Mouse (Mus musculus) kidney, adult 2 months (tissue): ENCODE data around the gene Rnf225. TPM values are rescaled to one million over a fixed set of nuclear protein-coding genes. Genes with fewer than 3 reads are reported as not detected.

ENCODE experiments used
- DNase-seq: peaks from one replicate; pipeline ENCODE4 v3.0.0; 2021
- H3K27ac ChIP-seq: fragments of 200-500 bp; 2 replicates; pipeline ENCODE4 v1.5.1; 2012; ENCODE audit warnings: low read depth, low read length, control low read depth, inconsistent platforms; ENCODE audit not compliant: insufficient read depth
- H3K27me3 ChIP-seq: fragments of 200-500 bp; replicated peaks from 2 replicates; pipeline ENCODE4 v1.6.1; 2012; ENCODE audit warnings: mild to moderate bottlenecking, moderate library complexity, low read length, inconsistent platforms; ENCODE audit not compliant: control insufficient read depth, insufficient read depth
- H3K36me3 ChIP-seq: fragments of 200-500 bp; 2 replicates; pipeline ENCODE4 v1.6.1; 2012; ENCODE audit warnings: mild to moderate bottlenecking, moderate library complexity, low read length, inconsistent platforms; ENCODE audit not compliant: control insufficient read depth, insufficient read depth
- H3K4me1 ChIP-seq: fragments of 200-500 bp; 2 replicates; pipeline ENCODE4 v1.6.1; 2011; ENCODE audit warnings: low read length; ENCODE audit not compliant: control insufficient read depth, insufficient read depth
- H3K4me3 ChIP-seq: fragments of 200-500 bp; 2 replicates; pipeline ENCODE4 v1.5.1; 2011; ENCODE audit warnings: mild to moderate bottlenecking, low read depth, low read length, control low read depth; ENCODE audit not compliant: insufficient read depth
- CTCF ChIP-seq: fragments of 200-500 bp; conservative IDR thresholded peaks from 2 replicates; pipeline ENCODE4 v1.5.1; 2011; ENCODE audit warnings: low read depth, mild to moderate bottlenecking, control low read depth, low read length, moderate library complexity, mixed read lengths; ENCODE audit not compliant: insufficient read depth, insufficient read length
- POLR2A ChIP-seq: fragments of 200-500 bp; IDR thresholded peaks from one replicate; pipeline ENCODE4 v1.6.1; 2011; ENCODE audit warnings: low read depth, low read length, control low read depth
- WGBS: fragments of 180-500 bp; shearing (Covaris S2); methylation state at CpG from one replicate; pipeline ENCODE4 v1.1.7; 2018; 5-methylcytosine and 5-hydroxymethylcytosine counted together
- polyA plus RNA-seq: library from polyadenylated mRNA; depleted of rRNA; stranded (reverse); fragments of >200 nt; gene quantifications from 2 replicates; pipeline ENCODE4 v1.2.3, GENCODE M21; 2012; rRNA removed

Rnf225 gene
- polyA plus RNA-seq, 1 experiment, result 0.11 TPM

DNA sequence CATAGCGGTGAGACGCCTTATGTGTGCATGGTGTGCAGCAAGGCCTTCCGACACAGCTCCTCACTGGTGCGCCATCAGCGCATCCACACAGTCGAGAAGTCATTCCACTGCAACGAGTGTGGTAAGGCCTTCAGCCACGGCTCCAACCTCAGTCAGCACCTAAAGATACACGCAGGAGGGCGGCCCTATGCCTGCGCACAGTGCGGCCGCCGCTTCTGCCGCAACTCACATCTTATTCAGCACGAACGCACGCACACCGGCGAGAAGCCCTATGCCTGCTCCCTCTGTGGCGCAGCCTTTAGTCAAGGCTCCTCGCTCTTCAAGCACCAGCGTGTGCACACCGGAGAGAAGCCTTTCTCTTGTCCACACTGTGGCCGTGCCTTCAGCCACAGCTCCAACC is 43.7 kb downstream of the Rnf225 start:
- TF ChIP-seq CTCF (no peak), POLR2A (no peak)
- no peak overlapping the region for H3K4me3 ChIP-seq
- H3K27ac ChIP-seq, result no peak overlapping the region
- H3K27me3 ChIP-seq, result no peaks in the 10 kb centered on the region
- WGBS, result 95% methylated on average over 25 of the region's 25 CpGs
- H3K36me3 ChIP-seq, result peaks cover 1% of the 10 kb centered on the region; the same call in 1 of the 2 replicates
- no peaks in the 10 kb centered on the region for H3K4me1 ChIP-seq
- DNase-seq, result no peak

DNA sequence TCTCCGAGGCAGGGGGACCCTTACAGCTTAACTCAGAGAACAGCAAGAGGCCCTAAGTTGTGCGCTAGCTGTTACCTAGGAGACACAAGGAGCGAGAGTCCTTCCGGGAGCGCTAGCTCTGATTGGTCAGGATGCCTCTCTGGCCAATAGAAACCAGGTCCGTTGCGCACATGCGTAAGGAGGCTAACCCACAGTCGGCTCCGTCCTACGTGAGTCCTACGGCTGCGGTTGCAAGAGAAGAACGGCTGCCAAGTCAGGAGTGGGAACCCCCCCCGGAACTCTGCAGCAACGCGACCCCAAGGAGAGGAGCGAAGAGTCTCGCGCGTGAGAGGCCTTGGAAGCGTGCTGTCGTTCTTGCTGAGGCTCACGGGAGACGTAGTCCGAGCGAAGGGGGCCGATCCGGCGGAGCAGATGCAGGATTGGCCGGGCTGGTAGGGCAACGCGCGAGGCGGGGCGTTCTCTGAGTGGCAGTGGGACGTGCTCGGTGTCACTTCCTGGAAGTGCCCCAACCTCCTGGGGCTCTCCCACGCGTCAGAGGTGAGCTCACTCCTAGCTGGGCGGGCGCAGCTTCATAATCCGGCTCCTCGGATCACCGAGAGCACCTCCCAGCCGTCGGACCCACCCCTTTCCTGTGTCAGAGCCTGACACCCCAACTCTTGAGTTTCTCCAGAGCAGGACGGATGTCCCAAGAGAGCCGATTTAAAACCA is 50.6 kb downstream of the Rnf225 start, which contains the start of gene Zfp446:
Zfp446 (plus strand) TSS at position 167 of the 708 bp plus-strand sequence.
- Histone ChIP-seq H3K27me3 (no peaks in the 10 kb centered on the region), H3K36me3 (no peaks in the 10 kb centered on the region), H3K4me3 (peak within 1 kb of the TSS; percentile 90), H3K27ac (peak within 1 kb of the TSS; percentile 99), H3K4me1 (no peaks in the 10 kb centered on the region)
- peak; percentile 99 for DNase-seq
- under 1% methylated on average over 49 of the region's 49 CpGs for WGBS
- TF ChIP-seq POLR2A, result peak; percentile 82
- no peak for TF ChIP-seq CTCF

DNA sequence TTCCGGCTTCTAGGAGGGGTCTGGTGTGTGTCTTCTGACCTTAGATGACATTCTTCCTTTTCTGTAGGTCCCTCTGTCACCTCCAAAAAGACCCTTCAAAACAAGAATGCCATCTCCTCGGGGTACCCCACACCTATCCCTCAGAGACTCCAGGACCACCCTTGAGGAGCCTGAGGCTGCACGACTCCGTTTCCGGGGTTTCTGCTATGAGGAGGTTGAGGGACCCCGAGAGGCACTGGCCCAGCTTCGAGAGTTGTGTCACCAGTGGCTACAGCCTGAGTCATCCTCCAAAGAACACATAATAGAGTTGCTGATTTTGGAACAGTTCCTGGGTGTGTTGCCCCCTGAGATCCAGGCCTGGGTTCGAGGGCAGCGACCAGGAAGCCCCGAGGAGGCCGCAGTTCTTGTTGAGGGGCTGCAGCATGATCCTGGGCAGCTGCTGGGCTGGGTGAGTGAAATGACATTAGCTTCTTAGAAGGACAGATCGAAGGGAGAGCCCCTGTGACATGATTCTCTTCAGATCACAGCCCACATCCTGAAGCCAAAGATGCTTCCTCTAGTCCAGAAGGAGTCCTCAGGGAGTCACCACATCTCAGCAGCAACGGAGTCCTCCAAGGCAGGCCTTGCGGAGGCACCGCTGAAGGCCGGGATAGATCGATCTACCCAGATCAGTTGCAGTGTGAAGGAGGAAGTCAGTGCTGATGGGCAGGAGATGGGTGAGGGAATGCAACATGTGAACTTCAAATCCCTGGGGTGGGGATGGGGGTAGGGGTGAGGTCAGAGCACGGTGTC is 51.9 kb downstream of the Rnf225 start:
- TF ChIP-seq CTCF (no peak), POLR2A (no peak)
- Histone ChIP-seq H3K27me3 (no peaks in the 10 kb centered on the region), H3K4me1 (no peaks in the 10 kb centered on the region), H3K36me3 (no peaks in the 10 kb centered on the region), H3K27ac (no peak overlapping the region), H3K4me3 (no peak overlapping the region)
- no peak for DNase-seq
- 78% methylated on average over 18 of the region's 18 CpGs for WGBS

DNA sequence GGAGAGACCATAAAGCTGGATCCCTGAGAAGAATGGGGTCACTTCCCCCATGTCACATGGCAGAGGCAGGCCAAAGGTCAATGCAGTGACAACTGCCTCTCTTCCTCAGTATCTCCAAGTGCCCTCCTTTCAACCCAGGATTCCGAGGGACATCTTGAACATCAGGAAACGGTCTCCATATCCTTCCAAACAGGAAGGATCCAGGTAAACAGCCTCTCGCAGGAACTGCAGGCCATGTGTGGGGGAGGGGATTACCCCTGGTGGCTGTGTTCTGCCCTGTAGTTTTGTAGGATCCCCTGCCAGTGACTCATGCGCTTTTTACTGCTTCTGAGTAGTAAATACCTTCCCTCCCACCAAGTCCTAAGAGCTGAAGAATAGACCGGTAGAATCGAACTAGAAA is 52.6 kb downstream of the Rnf225 start:
- Histone ChIP-seq H3K4me1 (no peaks in the 10 kb centered on the region), H3K27me3 (no peaks in the 10 kb centered on the region), H3K4me3 (no peak overlapping the region), H3K27ac (no peak overlapping the region), H3K36me3 (no peaks in the 10 kb centered on the region)
- TF ChIP-seq CTCF (no peak), POLR2A (no peak)
- no peak for DNase-seq
- 55% methylated on average over 6 of the region's 6 CpGs for WGBS

DNA sequence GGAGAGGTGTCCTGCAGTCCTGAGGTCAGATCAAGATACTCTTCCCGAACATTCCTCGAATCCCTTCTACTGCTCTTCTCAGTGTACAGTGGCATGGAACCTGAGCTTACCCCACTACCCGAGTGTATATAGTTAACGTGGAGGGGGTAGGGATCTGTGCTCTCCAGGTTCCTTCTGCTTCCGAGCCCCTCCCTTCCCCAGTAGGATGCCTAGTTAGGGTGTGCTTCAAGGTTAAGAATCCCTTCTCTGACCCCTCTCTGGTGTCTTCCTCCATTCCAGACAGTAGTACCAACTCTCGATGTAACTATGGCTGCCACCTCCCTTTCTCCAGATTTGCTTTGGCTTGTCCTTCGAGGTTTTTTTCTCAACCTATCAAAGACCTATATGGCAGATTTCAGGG is 53.1 kb downstream of the Rnf225 start:
- WGBS, result 88% methylated on average over 7 of the region's 7 CpGs
- DNase-seq, result no peak

More for the DNA sequence above, 53.1 kb downstream of the Rnf225 start:
- H3K27me3 ChIP-seq, result no peaks in the 10 kb centered on the region
- H3K27ac ChIP-seq, result no peak overlapping the region
- no peak overlapping the region for H3K4me3 ChIP-seq
- TF ChIP-seq CTCF (no peak), POLR2A (no peak)
- H3K36me3 ChIP-seq, result no peaks in the 10 kb centered on the region
- no peaks in the 10 kb centered on the region for H3K4me1 ChIP-seq

Other genes starting within 250 kb of the Rnf225 start
- not detected in 2 replicates for gene Vmn2r55, start 242.4 kb upstream of the Rnf225 start, polyA plus RNA-seq
- not detected in 2 replicates for gene Vmn2r56, start 192.4 kb upstream of the Rnf225 start, polyA plus RNA-seq
- gene Zscan18, start 123.8 kb upstream of the Rnf225 start, polyA plus RNA-seq, result 0.59 and 0.88 TPM in 2 replicates
- gene Zfp329, start 108.6 kb upstream of the Rnf225 start, polyA plus RNA-seq, result 1.1 and 1.7 TPM in 2 replicates
- gene Zfp110, start 92.7 kb upstream of the Rnf225 start, polyA plus RNA-seq, result 7.7 and 9.4 TPM in 2 replicates
- 1.3 and 1.4 TPM in 2 replicates for gene Zfp128, start 46.2 kb upstream of the Rnf225 start, polyA plus RNA-seq
- 11.6 and 12.5 TPM in 2 replicates for gene Zscan22, start 29.6 kb upstream of the Rnf225 start, polyA plus RNA-seq
- 1,384 and 1,441 TPM in 2 replicates for gene Rps5, start 5.1 kb upstream of the Rnf225 start, polyA plus RNA-seq
- 4.8 and 5.9 TPM in 2 replicates for gene Zfp324, start 38.4 kb downstream of the Rnf225 start, polyA plus RNA-seq
- gene Zfp446, start 50.4 kb downstream of the Rnf225 start, polyA plus RNA-seq, result 5.4 and 6.2 TPM in 2 replicates
- 0.56 and 0.69 TPM in 2 replicates for gene Slc27a5, start 70.8 kb downstream of the Rnf225 start, polyA plus RNA-seq
- 186 and 191 TPM in 2 replicates for gene Trim28, start 71.7 kb downstream of the Rnf225 start, polyA plus RNA-seq
- 14.1 and 15.0 TPM in 2 replicates for gene Zbtb45, start 82.6 kb downstream of the Rnf225 start, polyA plus RNA-seq
- gene Chmp2a, start 107.4 kb downstream of the Rnf225 start, polyA plus RNA-seq, result 103 and 134 TPM in 2 replicates
- gene Ube2m, start 110.9 kb downstream of the Rnf225 start, polyA plus RNA-seq, result 231 and 249 TPM in 2 replicates
- 1.3 and 1.8 TPM in 2 replicates for gene Mzf1, start 127.3 kb downstream of the Rnf225 start, polyA plus RNA-seq
- gene Vmn1r85, start 167.8 kb downstream of the Rnf225 start, polyA plus RNA-seq, result not detected in 2 replicates
- not detected in 2 replicates for gene Vmn1r86, start 192.5 kb downstream of the Rnf225 start, polyA plus RNA-seq
- not detected in 2 replicates for gene Vmn1r87, start 212.7 kb downstream of the Rnf225 start, polyA plus RNA-seq
- not detected in 2 replicates for gene Vmn1r88, start 232.2 kb downstream of the Rnf225 start, polyA plus RNA-seq